Mouse (Mus musculus): Measurements from ENCODE around the gene Cebpzos.

DNA sequence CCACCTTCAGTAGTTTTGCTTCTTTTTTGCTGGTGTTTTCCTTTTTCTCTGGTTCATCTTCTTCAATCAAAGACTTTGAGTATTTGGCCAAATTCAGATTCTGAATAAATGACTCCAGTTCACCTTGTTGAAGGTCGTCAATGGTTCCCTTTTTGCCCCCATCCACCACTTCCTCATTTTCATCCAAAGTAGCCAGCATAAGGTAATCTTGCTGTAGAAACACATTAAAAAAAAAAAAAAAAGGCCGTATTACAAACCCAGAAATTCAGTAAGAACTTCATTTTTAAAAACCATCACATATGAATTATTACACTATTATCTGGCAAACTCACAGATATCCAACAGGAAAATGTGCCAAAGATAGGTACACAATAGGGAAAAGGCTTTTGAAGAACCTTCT lies 19.6 kb downstream of the Cebpzos start:
- TF ChIP-seq TCF12 (IDR thresholded peaks at IDR 0.05; ENCODE audit: insufficient read depth, poor library complexity, severe bottlenecking) = no peak
- TF ChIP-seq USF1 (IDR thresholded peaks at IDR 0.05; ENCODE audit: low read depth) = no peak
- TF ChIP-seq REST (IDR thresholded peaks at IDR 0.05; ENCODE audit: insufficient read depth, insufficient read length) = no peak
- TF ChIP-seq POLR2A (IDR thresholded peaks at IDR 0.05; ENCODE audit: insufficient read length, low read depth) = no peak
- no peak for TF ChIP-seq TCF3 (IDR thresholded peaks at IDR 0.05; ENCODE audit: insufficient read length, low read depth)
